Mouse (Mus musculus) urinary bladder, adult 2 months (tissue): ENCODE data around the gene Dusp27. TPM values are rescaled to one million over a fixed set of nuclear protein-coding genes. Genes with fewer than 3 reads are reported as not detected.

Source experiments
- polyA plus RNA-seq: library from polyadenylated mRNA; depleted of rRNA; stranded (reverse); fragments of >200 nt; gene quantifications from 2 replicates; pipeline ENCODE4 v1.2.3, GENCODE M21; 2012; rRNA removed

The Dusp27 gene
- polyA plus RNA-seq, 1 experiment: 0.03 TPM

Other genes starting within 250 kb of the Dusp27 start
- gene Pou2f1, start 125.2 kb downstream of the Dusp27 start, polyA plus RNA-seq: 3.0 and 4.7 TPM in 2 replicates
- 57.3 and 59.9 TPM in 2 replicates for gene Gpa33, start 2.3 kb upstream of the Dusp27 start, polyA plus RNA-seq
- not detected in 2 replicates for gene Mael, start 110.8 kb upstream of the Dusp27 start, polyA plus RNA-seq
- gene Ildr2, start 126.2 kb upstream of the Dusp27 start, polyA plus RNA-seq: 2.7 and 3.4 TPM in 2 replicates